Mouse (Mus musculus): ENCODE measurements around the gene Pdcd11. TPM values are rescaled to one million over a fixed set of nuclear protein-coding genes. Genes with fewer than 3 reads are reported as not detected.
"Not testable (repeated sequence)": the region's sequence is repeated elsewhere in the genome, so short reads cannot be mapped to it uniquely, and the experiment has no call there.

The Pdcd11 gene
- total RNA-seq, 2 experiments from 2014 or later, result 7.4 to 8.0 TPM

DNA sequence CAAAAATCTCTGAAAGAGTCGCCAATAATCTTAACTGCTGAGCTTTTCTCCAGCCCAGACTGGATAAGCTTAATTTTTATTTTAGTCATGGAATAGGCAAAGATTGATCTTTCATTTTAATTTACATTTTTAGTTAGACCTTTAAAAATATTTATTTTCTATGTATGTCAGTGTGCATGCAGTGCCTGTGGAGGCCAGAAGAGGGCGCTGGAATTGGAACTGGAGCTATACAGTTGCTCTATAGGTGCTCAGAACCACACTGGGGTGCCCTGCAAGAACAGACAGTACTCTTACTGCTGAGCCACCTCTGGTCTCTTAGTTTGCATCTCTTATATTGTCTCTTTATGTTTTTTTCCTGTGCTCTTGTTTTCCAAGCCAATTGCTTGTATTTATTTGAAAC lies 32.2 kb downstream of the Pdcd11 start:
- DNase-seq (ENCODE audit: low spot score), result no peak

GRCm38 (mm10) chr19:47128164-47128563 lies 37.6 kb downstream of the Pdcd11 start:
- no peak for DNase-seq (ENCODE audit: low spot score)

DNA sequence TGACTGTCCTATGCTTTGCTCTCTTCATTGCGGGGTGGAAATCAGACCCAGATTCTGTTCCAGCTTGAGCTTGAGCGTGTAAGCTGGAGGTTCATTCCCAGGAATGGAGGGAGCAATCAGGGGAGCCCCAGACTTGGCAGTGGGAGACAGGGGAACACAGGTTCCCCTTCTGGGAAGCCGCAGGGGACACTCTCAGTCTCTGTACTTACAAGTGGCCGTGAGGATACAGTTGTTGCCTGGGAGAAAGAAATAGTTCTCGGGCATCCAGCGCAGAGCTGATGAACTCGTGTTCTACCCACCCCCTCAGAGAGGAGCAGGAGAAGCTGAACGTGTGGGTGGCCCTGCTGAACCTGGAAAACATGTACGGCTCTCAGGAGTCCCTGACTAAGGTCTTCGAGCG lies 38.3 kb downstream of the Pdcd11 start:
- no peak for DNase-seq (ENCODE audit: low spot score)

GRCm38 (mm10) chr19:47130551-47131125 lies 40.1 kb downstream of the Pdcd11 start:
- no peak for DNase-seq (ENCODE audit: low spot score)

DNA sequence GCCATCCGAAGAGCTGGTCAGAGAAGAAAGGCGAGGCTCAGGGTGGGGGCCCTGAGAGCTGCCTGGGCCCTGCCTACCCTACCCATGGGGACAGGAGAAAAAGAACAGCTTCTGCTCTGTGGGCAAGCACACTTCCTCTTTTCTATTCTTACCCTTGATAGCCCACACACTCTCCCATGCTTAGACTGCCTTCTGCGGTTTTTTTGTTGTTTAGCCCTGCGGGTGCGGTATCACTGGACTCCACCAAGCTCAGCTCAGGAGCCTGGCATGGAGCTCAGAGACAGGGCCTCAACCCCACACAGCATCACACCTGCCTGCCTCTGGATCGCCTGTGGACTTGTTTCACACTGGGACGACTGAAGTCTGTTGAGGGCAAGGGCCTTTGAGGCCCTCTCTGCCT lies 42.6 kb downstream of the Pdcd11 start:
- no peak for DNase-seq (ENCODE audit: low spot score)

DNA sequence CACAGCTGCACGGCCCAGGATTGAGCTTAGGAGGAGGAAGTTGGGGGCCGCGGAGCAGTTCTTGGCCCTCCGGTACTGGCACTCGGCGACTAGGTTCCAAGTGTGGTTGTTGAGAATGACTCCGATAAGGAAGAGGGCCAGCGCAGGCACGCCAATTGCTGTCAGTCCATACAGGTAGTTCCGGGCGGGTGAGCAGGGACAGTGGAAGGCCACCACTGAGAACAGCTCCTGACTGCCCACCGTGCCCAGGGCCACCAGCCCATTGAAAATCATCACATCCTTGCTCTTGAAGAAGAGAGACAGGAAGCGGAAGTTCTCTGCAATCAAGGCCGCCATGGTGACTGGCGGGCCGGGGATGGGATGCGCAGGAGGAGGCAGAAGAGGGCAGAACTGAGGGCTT lies 45.0 kb downstream of the Pdcd11 start:
- DNase-seq (ENCODE audit: low spot score), result no peak

- no peak for DNase-seq (ENCODE audit: low spot score)
Measured at GRCm38 (mm10) chr19:47136170-47136569, 45.6 kb downstream of the Pdcd11 start.

- peak; percentile 73 for DNase-seq (ENCODE audit: low spot score)
Measured at GRCm38 (mm10) chr19:47137051-47137581, 46.5 kb downstream of the Pdcd11 start.

DNA sequence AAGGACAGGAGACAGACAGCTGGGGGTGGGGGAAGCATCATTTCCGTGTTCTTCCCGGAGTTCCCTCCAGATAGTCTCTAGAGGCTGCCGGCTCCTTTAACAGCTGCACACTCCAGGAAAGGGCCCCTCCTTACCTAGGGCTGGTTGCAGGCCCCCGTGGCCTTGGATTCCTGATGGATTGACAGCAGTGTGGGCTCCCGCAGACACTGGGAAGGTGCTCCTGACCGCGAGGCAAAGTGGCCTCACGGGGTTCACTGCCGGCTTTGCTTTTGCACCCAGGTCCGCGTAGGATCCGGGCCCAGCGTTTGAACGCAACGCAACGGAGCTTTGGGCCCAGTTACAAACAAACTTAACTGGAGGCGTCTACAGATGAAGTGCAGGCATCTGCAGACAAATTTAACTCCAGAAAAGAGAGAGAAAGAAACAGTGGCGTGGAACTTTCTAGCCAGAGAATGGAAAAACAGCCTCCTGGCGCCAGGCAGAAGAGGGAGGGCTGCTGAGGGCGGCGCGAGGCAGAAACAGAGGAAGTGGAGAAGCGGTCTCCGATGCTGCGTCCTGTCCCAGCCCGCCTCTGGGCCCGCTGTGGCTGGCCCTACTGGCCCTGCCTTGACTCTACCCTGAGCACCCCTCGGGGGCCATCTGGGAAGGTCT lies 47.3 kb downstream of the Pdcd11 start, which contains the start of gene Calhm2:
Calhm2 (minus strand) TSS at position 524 of the 651 bp plus-strand sequence.
- DNase-seq (ENCODE audit: low spot score), result peak; percentile 59

DNA sequence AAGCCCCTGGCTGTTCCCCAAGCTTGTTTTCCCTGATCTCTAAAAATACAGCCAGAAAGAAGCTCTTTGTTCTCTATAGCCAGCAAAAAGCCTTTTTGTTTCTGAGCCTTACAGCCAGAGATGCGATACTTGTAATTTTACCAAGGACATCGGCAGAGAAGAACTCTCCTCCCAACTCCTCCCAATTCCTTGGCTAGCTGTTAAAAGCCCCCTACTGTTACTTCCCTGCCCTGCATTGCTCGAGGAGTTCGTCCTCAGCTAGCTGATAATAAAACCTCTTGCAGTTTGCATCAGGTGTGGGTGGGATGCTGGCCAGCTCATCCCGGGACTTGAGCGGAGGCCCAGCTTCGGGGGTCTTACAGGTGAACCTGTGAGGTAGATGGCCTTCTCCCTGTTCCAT lies 49.0 kb downstream of the Pdcd11 start:
- not testable (repeated sequence) for DNase-seq (ENCODE audit: low spot score)

- DNase-seq (ENCODE audit: low spot score), result no peak
Measured at GRCm38 (mm10) chr19:47142438-47142837, 51.9 kb downstream of the Pdcd11 start.

GRCm38 (mm10) chr19:47144154-47144553 lies 53.6 kb downstream of the Pdcd11 start, which contains the start of gene Calhm1:
TSS of gene Calhm1 (minus strand) at chr19:47144254.
- no peak for DNase-seq (ENCODE audit: low spot score)

DNA sequence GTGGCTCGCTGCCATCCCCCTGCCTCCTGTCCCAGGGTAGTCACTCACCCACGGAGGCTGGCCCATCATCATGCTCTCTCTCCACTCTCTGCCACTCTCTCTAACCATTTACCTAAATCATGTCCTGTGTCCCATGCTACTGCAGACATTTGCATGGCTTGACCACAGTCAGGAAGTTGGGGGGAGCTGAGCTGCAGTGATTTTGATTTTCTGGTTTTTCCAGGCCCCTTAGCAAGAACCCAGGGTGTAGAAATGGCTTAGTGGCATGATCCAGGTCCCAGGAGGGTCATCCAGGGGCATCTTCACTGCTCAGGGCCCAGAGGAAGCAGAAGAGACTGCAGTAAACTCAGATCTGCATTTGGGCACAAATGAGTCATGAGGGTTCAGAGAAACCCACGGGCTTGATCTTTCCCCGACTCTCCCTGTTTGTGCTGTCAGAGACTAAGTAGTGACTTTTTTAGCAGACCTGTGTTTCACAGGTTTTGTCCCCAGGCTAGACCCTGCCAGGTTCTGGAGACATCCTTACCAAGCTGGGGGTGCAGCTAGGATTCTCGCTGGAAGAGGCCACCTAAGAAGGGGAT lies 57.8 kb downstream of the Pdcd11 start:
- no peak for DNase-seq (ENCODE audit: low spot score)

GRCm38 (mm10) chr19:47149854-47150253 lies 59.3 kb downstream of the Pdcd11 start:
- no peak for DNase-seq (ENCODE audit: low spot score)

DNA sequence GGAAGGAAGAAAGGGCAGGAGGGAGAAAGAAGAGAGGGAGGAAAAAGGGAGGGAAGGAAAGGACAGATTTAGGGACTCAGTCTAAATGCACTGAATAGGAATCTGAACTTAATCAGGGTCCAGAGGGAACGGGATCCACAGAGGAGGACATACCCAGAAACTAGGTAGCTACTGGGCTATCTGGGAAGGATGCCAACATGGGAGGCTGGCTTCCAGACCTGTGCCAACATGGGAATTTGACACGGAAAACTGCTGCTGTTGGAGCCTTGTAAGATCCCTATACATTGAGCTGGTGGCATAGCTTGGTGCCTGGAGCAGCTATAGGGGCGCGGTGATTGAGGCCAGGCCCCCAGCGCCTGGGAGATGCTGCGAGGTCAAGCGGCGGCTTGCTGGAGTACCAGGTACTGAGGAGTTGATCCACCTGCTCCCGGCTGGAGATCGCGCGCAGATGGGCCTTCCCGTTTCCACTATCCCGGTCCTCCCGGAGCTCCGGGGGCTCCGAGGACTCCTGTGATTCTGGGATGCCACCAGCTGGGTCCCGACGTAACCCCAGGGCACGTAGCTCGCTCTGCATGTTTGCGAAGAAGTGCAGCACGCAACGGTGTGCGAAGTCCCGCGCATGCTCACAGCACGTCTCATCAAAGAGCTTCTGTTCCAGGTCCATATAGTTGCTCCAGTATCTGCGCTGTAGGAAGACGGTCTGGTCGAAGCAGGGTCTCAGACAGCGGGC lies 60.9 kb downstream of the Pdcd11 start:
- DNase-seq (ENCODE audit: low spot score), result no peak

GRCm38 (mm10) chr19:47152062-47152369 lies 61.4 kb downstream of the Pdcd11 start:
- DNase-seq (ENCODE audit: low spot score), result no peak

DNA sequence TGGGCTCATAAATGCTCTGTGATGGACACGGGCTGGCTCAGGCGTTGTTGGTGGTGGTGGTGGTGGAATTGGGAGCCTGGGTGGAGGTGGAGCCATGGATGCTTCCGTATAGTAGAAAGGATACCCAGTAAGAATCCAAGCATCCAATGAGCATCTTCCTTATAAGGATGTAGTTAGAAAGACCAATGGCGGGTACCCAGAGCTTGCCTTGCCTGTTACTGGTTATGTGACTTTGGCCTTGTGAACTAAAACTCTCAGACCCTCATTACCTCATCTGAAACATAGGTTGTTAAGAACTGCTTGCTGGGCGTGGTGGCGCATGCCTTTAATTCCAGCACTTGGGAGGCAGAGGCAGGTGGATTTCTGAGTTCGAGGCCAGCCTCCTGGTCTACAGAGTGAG lies 63.2 kb downstream of the Pdcd11 start:
- DNase-seq (ENCODE audit: low spot score), result no peak

DNA sequence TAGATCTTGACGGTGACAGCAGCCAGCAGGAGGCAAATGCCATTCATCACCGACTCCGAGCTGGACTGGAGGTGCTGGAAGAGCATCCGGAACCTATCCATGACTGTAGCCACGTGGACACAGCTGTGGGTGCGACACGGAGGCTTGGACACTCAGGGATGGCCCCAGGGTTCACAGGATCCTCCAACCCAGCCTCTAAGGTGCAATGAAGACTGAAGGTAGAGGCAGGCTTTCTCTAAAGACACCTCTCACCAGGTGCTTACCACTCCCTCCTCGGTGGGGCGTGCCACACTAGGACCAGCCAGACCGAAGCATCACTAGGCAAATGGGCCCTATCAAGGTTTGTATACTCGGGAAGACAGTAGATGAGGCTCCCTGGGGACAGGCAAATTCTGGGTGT lies 67.1 kb downstream of the Pdcd11 start, which contains the start of gene Calhm3:
Calhm3 (minus strand) TSS at position 101 of the 400 bp plus-strand sequence.
- DNase-seq (ENCODE audit: low spot score), result no peak

- no peak for DNase-seq (ENCODE audit: low spot score)
Measured at GRCm38 (mm10) chr19:47161669-47162068, 71.1 kb downstream of the Pdcd11 start.

DNA sequence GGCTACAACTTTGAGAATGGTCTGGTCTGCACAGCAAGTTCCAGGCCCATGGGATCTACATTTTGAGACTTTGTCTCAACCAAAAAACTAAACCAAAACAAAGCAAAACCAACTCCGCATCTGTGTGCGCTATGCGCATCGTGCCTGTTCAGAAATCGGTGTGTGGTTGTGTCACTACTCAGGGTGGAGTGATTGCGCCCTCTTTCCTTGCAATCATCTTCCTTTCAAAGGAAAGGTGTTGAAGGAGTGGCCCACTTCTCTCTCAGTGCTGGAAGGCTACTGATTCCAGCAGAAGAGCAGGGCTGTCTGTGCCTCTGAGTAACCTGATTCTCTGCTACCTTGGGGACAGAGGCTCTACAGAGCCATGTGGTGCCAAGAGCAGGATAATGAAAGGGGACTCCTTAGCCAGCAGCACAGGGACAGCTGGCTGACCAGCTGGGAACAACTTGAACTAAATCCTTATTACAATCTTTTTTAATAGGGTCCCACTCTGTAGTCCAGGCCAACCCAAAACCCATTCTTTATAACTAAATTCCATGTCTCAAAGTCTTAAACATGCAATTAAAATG lies 72.7 kb downstream of the Pdcd11 start:
- DNase-seq (ENCODE audit: low spot score), result peak; percentile 35

GRCm38 (mm10) chr19:47166758-47167157 lies 76.2 kb downstream of the Pdcd11 start:
- DNase-seq (ENCODE audit: low spot score), result no peak
